Mouse (Mus musculus) stomach, embryonic 16.5 days (tissue): Measurements from ENCODE around the gene Kifc3. TPM values are rescaled to one million over a fixed set of nuclear protein-coding genes. Genes with fewer than 3 reads are reported as not detected.
"Not testable (repeated sequence)": the region's sequence is repeated elsewhere in the genome, so short reads cannot be mapped to it uniquely, and the experiment has no call there.

Experiments used
- ATAC-seq: fragments of 200-750 bp; cut with Nextera tagmentation; 2 replicates; pipeline ENCODE4 v1.8.0; 2017; ENCODE audit warnings: moderate number of reproducible peaks, moderate TSS enrichment; ENCODE audit not compliant: insufficient read depth, low FRiP score
- H3K27ac ChIP-seq: fragments of 300-500 bp; sonication (generic); 2 replicates; pipeline ENCODE4 v1.5.1; 2014; ENCODE audit warnings: low read length
- H3K27me3 ChIP-seq: fragments of 300-500 bp; sonication (generic); 2 replicates; pipeline ENCODE4 v1.6.1; 2014; ENCODE audit warnings: low read length, control low read depth, mixed read lengths; ENCODE audit not compliant: control insufficient read depth, insufficient read depth
- H3K36me3 ChIP-seq: fragments of 300-500 bp; sonication (generic); 2 replicates; pipeline ENCODE4 v1.6.1; 2014; ENCODE audit warnings: low read length; ENCODE audit not compliant: control insufficient read depth, insufficient read depth
- H3K4me1 ChIP-seq: fragments of 300-500 bp; sonication (generic); 2 replicates; pipeline ENCODE4 v1.6.1; 2014; ENCODE audit warnings: low read length, control low read depth, mixed read lengths; ENCODE audit not compliant: control insufficient read depth, insufficient read depth
- H3K4me2 ChIP-seq: fragments of 300-500 bp; sonication (generic); 2 replicates; pipeline ENCODE4 v1.6.1; 2014; ENCODE audit warnings: low read depth, low read length, mixed read lengths
- H3K4me3 ChIP-seq: fragments of 300-500 bp; sonication (generic); replicated peaks from 2 replicates; pipeline ENCODE4 v1.5.1; 2014; ENCODE audit warnings: mild to moderate bottlenecking, low read length
- H3K9ac ChIP-seq: fragments of 300-500 bp; sonication (generic); 2 replicates; pipeline ENCODE4 v1.6.1; 2014; ENCODE audit warnings: low read length
- H3K9me3 ChIP-seq: fragments of 300-500 bp; sonication (generic); replicated peaks from 2 replicates; pipeline ENCODE4 v1.6.1; 2016; ENCODE audit warnings: low read length, control low read depth; ENCODE audit not compliant: control insufficient read depth
- WGBS: fragments of 180-500 bp; shearing (Covaris S2); extraction: QIAGEN DNeasy Blood & Tissue Kit; methylation state at CpG from one replicate; pipeline ENCODE4 v1.1.7; 2014; 5-methylcytosine and 5-hydroxymethylcytosine counted together
- polyA plus RNA-seq: library from polyadenylated mRNA; unstranded; fragments of >200 nt; fragmentation: Nextera tagmentation; extraction: Ambion mirVana; gene quantifications from 2 replicates; pipeline ENCODE4 v1.2.1, GENCODE M21; 2015

Gene Kifc3
- polyA plus RNA-seq, 1 experiment from 2014 or later: 13.3 TPM

DNA sequence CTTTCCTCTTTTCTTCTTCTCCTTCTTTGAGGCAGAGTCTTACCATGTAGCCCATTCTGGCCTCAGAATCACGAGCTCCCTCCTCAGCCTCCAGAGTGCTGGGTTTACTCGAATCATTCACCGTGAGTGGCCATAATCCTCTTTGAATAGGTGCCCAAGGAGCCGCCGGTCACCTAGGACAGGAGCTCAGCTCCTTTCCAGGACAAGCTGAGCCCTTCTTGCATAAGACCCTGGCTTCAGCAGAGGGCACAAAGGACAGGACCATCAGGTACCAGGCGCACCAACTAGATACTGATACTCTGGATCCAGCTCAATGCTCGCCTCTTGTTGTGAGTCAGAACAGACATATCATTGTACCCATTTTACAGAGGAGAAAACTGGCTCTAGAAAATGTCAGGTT is 36.2 kb downstream of the Kifc3 start:
- no peak for ATAC-seq
- Histone ChIP-seq H3K4me2 (no peak overlapping the region), H3K36me3 (no peaks in the 10 kb centered on the region), H3K9me3 (no peaks in the 10 kb centered on the region), H3K9ac (no peak overlapping the region), H3K4me1 (no peaks in the 10 kb centered on the region), H3K27me3 (no peaks in the 10 kb centered on the region), H3K27ac (no peak overlapping the region), H3K4me3 (no peak overlapping the region)
- 86% methylated on average over 7 of the region's 7 CpGs for WGBS

DNA sequence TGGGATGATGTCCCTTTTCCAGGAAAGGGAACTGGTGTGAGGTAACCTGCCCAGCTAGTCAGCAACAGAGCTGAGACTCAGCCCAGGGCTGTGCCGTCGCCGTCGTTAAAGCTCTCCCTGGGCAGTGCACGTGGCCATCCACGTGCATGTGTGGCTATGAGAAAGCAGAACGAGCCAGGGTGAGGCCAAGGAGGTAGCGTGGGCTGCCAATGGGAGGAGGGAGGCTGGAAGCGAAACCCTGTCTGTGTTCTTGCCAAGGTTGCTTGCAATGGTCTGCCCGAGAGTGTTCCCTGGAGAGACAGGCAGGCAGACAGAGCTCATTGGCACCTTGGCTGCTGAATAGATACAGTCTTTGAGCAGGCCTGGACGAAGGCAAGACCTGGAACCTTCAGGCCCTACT is 36.7 kb downstream of the Kifc3 start:
- Histone ChIP-seq H3K4me2 (no peak overlapping the region), H3K27ac (no peak overlapping the region), H3K4me3 (no peak overlapping the region), H3K36me3 (no peaks in the 10 kb centered on the region), H3K9ac (no peak overlapping the region), H3K9me3 (no peaks in the 10 kb centered on the region), H3K27me3 (no peaks in the 10 kb centered on the region), H3K4me1 (no peaks in the 10 kb centered on the region)
- WGBS: 78% methylated on average over 11 of the region's 11 CpGs
- ATAC-seq: no peak

DNA sequence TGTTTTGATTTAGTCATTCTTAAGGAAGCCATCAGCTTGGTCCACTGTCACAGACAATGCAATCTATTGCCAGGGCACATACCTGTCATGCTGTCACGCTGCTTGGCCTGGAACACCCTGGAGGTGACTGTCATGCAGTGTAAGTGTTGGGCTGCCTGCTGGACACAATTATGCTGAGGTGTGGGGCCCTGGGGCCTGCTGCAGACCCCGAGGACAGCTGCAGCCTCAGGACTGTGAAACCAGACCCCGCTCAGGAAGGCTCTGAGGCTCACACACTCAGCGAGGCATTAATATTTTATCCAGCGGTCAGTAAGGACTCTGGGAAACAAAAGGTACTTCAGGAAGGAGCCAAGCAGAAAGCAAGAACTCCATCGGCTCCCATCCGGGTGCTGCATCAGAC is 38.1 kb downstream of the Kifc3 start:
- WGBS: 59% methylated on average over 7 of the region's 7 CpGs
- H3K9ac ChIP-seq: no peak overlapping the region
- no peak overlapping the region for H3K4me2 ChIP-seq
- no peaks in the 10 kb centered on the region for H3K4me1 ChIP-seq
- no peaks in the 10 kb centered on the region for H3K9me3 ChIP-seq
- H3K27ac ChIP-seq: no peak overlapping the region
- no peaks in the 10 kb centered on the region for H3K27me3 ChIP-seq
- H3K4me3 ChIP-seq: no peak overlapping the region
- ATAC-seq: no peak
- H3K36me3 ChIP-seq: no peaks in the 10 kb centered on the region

DNA sequence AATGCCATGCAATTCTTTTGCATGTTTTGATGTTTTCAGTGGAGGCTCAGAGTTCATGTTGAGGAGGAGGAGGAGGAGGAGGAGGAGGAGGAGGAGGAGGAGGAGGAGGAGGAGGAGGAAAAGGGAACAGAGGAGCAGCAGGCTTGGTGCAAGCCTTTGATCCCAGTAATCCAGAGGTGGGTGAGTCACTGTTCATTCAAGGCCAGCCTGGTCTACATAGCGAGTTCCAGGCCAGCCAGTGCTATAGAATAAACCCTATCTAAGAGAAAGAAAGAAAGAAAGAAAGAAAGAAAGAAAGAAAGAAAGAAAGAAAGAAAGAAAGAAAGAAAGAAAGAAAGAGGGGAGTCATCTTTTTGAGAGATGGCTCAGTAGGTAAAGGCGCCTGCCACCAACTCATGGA is 38.6 kb downstream of the Kifc3 start:
- not testable (repeated sequence) for H3K9ac ChIP-seq, ATAC-seq, H3K4me1 ChIP-seq, H3K4me2 ChIP-seq, H3K27ac ChIP-seq, H3K9me3 ChIP-seq, H3K36me3 ChIP-seq, H3K4me3 ChIP-seq, H3K27me3 ChIP-seq
- 82% methylated on average over 2 of the region's 2 CpGs for WGBS

DNA sequence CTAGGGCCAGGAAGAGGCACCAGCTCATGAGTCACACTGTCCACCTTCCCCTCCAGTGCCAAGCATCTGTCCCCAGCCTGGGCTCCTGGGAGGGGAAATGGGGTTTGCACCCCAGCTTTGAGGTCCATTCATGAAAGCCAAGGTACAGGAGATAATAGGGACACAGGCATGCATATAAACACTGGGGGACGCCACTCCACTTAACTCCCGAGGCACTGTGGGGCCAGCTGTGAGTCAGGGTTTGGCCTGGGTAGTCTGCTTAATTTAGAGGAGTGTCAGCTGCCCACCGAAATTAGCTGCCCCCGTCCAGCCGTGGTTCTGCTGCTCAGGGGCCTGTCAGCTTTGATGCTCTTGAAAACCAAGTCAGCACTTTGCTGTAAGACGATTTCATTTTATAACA is 39.8 kb downstream of the Kifc3 start:
- H3K27ac ChIP-seq: no peak overlapping the region
- H3K4me2 ChIP-seq: no peak overlapping the region
- H3K9ac ChIP-seq: no peak overlapping the region
- no peak overlapping the region for H3K4me3 ChIP-seq
- no peaks in the 10 kb centered on the region for H3K9me3 ChIP-seq
- no peaks in the 10 kb centered on the region for H3K27me3 ChIP-seq
- no peak for ATAC-seq
- no peaks in the 10 kb centered on the region for H3K4me1 ChIP-seq
- 51% methylated on average over 6 of the region's 6 CpGs for WGBS
- H3K36me3 ChIP-seq: no peaks in the 10 kb centered on the region

DNA sequence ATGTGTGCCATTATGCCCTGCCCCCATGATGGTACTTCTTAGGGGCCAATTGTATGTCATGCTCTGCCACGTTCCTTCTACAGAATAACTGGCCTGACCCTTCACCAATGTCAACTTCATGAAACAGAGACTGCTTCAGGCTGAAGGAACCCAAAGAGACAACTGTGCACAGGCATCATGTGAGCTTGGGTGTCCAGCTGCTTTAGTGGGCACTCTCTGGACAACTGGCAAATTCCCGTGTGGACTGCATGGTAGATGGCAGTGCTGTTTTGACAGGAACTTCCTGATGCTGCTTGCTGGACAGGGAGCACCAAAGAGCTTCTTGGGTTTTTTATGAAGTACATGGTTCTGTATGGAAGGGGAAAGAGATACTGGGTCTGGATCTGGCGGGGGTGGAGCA is 43.3 kb downstream of the Kifc3 start:
- Histone ChIP-seq H3K4me2 (no peak overlapping the region), H3K9me3 (no peaks in the 10 kb centered on the region), H3K4me3 (no peak overlapping the region), H3K4me1 (peaks cover 3% of the 10 kb centered on the region), H3K36me3 (no peaks in the 10 kb centered on the region), H3K9ac (no peak overlapping the region), H3K27ac (no peak overlapping the region), H3K27me3 (no peaks in the 10 kb centered on the region)
- no peak for ATAC-seq
- 72% methylated on average over 3 of the region's 3 CpGs for WGBS

DNA sequence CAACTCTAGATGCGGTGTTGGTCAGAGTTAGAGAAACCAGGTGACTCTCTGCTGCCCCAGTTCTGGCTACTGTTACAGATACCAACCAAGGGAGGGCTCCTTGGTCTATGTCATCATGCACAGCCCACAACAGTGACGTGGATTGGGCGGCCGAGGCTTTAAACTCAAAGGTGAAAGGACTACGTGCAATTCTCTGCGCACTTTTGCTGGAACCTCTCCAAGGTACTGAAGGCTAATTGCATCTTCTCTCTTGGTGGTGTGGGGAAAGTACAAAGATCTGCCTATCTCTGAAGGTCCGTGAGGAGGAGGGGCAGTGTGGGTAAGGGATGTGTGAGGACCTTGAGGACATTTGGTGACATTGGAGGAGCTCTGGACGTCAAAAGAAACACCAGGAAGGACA is 44.0 kb downstream of the Kifc3 start:
- Histone ChIP-seq H3K9me3 (no peaks in the 10 kb centered on the region), H3K4me3 (no peak overlapping the region), H3K27ac (no peak overlapping the region), H3K27me3 (no peaks in the 10 kb centered on the region), H3K4me2 (no peak overlapping the region), H3K9ac (no peak overlapping the region), H3K4me1 (peaks cover 3% of the 10 kb centered on the region), H3K36me3 (no peaks in the 10 kb centered on the region)
- WGBS: 70% methylated on average over 8 of the region's 8 CpGs
- ATAC-seq: no peak

DNA sequence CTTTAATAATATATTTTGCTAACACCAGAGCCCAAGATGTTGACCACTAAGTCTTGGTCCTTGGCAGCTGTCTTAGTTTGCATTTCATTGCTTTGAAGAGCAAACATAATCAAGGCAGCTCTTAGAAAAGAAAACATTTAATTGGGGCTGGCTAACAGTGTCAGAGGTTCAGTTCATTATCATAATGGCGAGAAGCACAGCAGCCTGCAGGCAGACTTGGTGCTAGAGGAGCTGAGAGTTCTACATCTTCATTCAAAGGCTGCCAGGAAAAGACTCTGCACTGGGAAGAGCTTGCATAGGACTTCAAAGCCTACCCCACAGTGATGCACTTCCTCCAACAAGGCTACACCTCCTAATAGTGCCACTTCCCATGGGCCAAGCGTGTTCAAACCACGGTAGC is 45.5 kb downstream of the Kifc3 start:
- no peaks in the 10 kb centered on the region for H3K36me3 ChIP-seq
- H3K4me1 ChIP-seq: peaks cover 3% of the 10 kb centered on the region
- H3K4me2 ChIP-seq: no peak overlapping the region
- WGBS: 66% methylated on average over 3 of the region's 3 CpGs
- H3K4me3 ChIP-seq: no peak overlapping the region
- H3K9ac ChIP-seq: no peak overlapping the region
- no peak for ATAC-seq
- no peak overlapping the region for H3K27ac ChIP-seq
- H3K27me3 ChIP-seq: no peaks in the 10 kb centered on the region
- no peaks in the 10 kb centered on the region for H3K9me3 ChIP-seq

DNA sequence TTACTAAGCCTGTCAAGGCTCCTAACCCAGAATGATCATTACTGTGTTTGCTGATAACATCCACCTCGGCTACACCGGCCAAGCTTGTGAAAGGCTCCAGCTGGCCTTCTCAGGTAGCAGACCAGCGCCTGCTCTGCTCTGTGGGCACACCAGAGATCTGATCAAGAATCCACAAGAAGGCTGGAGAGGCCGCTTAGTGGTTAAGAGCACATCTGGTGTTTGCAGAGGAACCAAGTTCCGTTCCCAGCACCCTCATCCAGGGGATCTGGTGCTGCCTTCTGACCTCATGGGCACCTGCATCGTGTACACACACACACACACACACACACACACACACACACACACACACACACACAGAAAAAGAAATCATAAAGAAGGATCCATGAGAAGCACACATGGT is 46.5 kb downstream of the Kifc3 start:
- Histone ChIP-seq H3K9me3 (no peaks in the 10 kb centered on the region), H3K27me3 (no peaks in the 10 kb centered on the region), H3K27ac (no peak overlapping the region), H3K4me2 (no peak overlapping the region), H3K9ac (no peak overlapping the region), H3K36me3 (no peaks in the 10 kb centered on the region), H3K4me3 (no peak overlapping the region), H3K4me1 (peaks cover 3% of the 10 kb centered on the region)
- WGBS: 65% methylated on average over 6 of the region's 6 CpGs
- no peak for ATAC-seq

DNA sequence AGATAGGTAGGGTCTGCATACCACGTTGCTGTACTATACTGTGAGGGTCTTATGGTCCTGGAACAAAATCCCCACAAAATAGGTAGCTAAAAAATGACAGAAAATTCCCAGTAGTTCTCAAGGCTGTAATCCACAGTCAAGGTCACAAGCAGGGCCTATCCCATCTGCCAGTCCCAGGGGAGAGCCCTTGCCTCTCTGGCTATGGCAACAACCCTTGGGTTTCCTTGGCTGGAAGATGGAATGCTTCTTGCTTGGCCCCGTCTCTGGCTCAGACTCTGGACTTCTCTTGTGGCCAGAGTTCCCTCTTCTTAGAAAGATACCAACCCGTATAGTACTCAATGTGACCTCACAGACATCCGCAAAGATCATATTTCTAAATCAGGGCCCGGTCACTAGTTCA is 47.3 kb downstream of the Kifc3 start:
- Histone ChIP-seq H3K9ac (no peak overlapping the region), H3K27me3 (no peaks in the 10 kb centered on the region), H3K9me3 (no peaks in the 10 kb centered on the region), H3K4me2 (no peak overlapping the region), H3K4me3 (no peak overlapping the region), H3K36me3 (no peaks in the 10 kb centered on the region), H3K27ac (no peak overlapping the region), H3K4me1 (peaks cover 3% of the 10 kb centered on the region)
- WGBS: 87% methylated on average over 5 of the region's 5 CpGs
- no peak for ATAC-seq
